Mouse (Mus musculus): Measurements from ENCODE around the gene Kit. TPM values are rescaled to one million over a fixed set of nuclear protein-coding genes. Genes with fewer than 3 reads are reported as not detected.

Gene Kit
- 140 and 178 TPM in 2 replicates for total RNA-seq (2014; fragmentation: Nextera tagmentation)
- total RNA-seq (2017) = 111 and 120 TPM in 2 replicates

DNA sequence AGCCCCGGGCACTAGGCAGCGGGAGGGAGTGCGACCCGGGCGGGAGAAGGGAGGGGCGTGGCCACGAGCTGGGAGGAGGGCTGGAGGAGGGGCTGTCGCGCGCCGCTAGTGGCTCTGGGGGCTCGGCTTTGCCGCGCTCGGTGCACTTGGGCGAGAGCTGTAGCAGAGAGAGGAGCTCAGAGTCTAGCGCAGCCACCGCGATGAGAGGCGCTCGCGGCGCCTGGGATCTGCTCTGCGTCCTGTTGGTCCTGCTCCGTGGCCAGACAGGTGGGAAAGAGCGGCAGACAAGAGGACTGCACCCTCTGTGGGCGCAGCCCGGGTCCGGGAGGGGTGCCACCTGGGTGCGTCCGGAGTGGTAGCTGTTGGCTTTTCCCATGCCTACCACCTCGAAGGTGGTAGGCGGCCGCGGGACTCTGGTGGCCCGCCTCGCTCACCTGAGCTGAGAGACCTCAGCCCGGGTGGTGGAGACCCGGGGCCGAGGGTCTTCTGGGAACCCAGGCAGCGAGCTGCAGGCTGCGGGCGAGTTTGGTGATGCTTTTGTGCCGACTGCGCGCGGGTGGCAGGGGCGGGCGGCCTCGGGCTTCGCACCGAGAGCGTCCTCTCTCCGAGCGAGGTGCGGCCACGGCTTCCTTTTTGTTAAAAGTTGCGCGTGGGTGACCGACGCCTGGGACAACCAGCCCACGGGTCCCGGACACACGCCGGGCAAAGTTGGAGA, at the start of gene Kit:
Gene Kit, plus strand, starts transcription at position 65 of the 715 bp plus-strand sequence.
- peak; percentile 82 for ATAC-seq (replicated peaks; ENCODE audit: poor library complexity, severe bottlenecking)

DNA sequence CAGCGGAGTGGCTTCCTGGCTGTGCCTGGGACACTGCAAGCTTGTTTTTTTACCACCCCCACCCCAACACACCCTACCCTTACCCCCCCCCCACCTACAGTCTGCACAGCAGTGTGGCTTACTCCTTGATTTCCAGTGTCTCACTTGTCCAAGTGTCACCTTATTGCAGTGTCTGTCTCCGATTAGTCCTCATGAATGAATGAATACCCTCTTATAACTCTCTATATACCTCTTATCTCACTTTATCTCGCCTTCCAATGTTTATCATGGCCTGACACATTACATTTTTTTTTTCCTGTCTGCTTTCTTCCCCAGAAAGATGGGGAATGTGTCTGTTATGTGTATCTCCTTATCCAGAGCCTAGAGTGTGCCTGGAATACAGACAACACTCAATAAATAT, 38.6 kb upstream of the Kit start:
- no peak for ATAC-seq (replicated peaks; ENCODE audit: poor library complexity, severe bottlenecking)

DNA sequence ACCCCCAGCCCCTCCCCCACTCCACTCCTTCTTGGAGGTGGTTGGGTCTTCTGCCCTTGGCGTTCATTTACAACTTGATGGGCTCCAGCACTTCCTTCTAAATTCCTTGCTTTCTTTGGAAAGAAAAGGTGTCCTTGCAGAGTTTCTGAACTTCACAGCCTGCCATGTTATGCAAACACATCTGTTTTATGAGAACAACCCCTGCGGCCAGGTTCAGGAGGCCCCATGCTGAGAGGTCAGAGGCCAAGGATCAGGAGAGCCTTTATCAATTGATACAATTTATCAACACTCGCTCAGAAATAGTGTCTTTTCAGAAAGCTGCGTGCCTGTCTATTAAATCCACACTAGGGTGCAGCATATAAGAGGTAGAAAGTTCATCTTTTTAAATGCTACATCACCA, 37.0 kb upstream of the Kit start:
- ATAC-seq (replicated peaks; ENCODE audit: poor library complexity, severe bottlenecking) = no peak

GRCm38 (mm10) chr5:75538458-75538857, 36.3 kb upstream of the Kit start:
- no peak for ATAC-seq (replicated peaks; ENCODE audit: poor library complexity, severe bottlenecking)

DNA sequence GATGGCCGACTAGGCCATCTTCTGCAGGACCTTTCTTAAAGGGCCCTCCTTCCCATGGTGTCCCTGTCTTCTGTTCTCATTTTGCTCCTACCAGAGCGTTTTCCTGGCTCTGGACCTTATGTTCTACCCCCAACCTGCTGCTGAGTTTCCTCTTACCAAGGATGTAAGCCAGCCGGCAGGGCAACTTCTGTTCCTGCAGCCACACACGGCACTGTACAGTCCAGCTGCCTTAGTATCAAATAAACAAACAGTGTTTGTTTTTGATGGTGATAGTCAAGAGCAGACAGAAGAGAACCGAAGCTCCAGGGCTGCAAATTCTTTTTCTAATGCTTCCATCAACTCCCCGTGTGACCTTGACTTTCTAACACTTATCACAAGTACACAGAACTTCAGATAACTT, 35.6 kb upstream of the Kit start:
- ATAC-seq (replicated peaks; ENCODE audit: poor library complexity, severe bottlenecking) = no peak

- no peak for ATAC-seq (replicated peaks; ENCODE audit: poor library complexity, severe bottlenecking)
These were observed 31.0 kb upstream of the Kit start for GRCm38 (mm10) chr5:75543757-75544156.

DNA sequence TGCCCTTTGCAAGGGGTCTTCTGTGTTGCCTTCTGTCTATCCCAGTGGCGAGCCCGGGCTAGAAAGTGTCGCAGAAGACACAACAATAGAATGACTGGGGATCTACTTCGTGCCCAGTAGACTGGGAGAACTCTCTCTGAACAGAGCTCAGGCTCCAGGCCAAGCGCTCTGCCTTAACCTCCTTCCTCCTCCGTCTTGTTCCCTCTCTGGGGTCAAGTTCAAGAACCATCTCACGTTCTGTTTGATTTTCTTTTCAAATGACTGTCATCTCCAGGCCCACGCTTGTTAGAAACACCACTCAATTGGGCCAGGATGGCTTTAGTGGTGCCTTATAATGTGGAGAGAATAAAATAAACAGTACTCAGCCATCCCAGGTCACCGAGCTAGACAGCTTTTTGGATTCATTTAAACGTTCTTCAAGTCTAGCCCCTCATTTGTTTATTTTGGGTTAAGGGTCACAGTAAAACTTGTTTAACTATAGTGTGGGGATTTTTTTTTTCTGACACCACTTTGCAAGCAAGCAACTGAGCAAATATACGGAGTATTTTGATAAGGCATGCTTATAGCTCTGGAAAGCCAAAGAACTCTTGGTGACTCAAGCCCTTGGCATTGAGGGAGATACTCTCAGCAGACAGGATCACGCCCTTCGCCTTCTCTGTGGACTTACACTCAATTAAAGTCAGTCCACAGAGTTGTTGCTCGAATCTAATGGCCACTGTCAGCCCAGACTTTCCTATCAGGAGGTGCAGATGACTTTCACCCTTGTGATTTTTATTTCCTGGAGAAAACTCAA, 30.0 kb upstream of the Kit start:
- no peak for ATAC-seq (replicated peaks; ENCODE audit: poor library complexity, severe bottlenecking)

DNA sequence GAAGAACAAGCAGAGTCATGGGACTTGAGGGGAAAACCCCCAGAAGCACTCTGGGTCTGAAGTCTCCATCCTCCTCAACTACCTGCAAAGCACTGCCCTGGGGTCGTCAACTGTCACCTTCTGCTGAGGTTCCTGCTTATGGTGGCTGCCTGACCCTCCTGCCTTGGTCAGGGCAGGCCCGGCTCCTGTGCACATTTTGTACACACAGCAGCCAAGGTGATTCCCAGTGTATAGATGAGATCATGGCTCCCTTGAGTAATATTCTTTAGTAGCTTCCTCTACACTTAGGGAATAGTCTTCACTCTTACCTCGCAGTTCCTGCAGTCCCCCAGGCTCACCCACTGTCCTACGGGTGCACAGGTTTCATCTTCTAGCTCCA, 29.5 kb upstream of the Kit start:
- ATAC-seq (replicated peaks; ENCODE audit: poor library complexity, severe bottlenecking) = no peak

- no peak for ATAC-seq (replicated peaks; ENCODE audit: poor library complexity, severe bottlenecking)
These were observed 21.7 kb upstream of the Kit start for GRCm38 (mm10) chr5:75553021-75553420.

- no peak for ATAC-seq (replicated peaks; ENCODE audit: poor library complexity, severe bottlenecking)
These were observed 17.1 kb upstream of the Kit start for GRCm38 (mm10) chr5:75557636-75558035.

- no peak for ATAC-seq (replicated peaks; ENCODE audit: poor library complexity, severe bottlenecking)
These were observed 15.4 kb upstream of the Kit start for GRCm38 (mm10) chr5:75559291-75559690.

GRCm38 (mm10) chr5:75561231-75561630, 13.5 kb upstream of the Kit start:
- no peak for ATAC-seq (replicated peaks; ENCODE audit: poor library complexity, severe bottlenecking)

GRCm38 (mm10) chr5:75574151-75574851, 415 bp upstream of the Kit start:
- ATAC-seq (replicated peaks; ENCODE audit: poor library complexity, severe bottlenecking) = peak; percentile 1; the same call in 1 of the 2 replicates

- ATAC-seq (replicated peaks; ENCODE audit: poor library complexity, severe bottlenecking) = peak; percentile 52
These were observed 1.1 kb downstream of the Kit start for GRCm38 (mm10) chr5:75575567-75576515.

GRCm38 (mm10) chr5:75576741-75577140, 2.0 kb downstream of the Kit start:
- ATAC-seq (replicated peaks; ENCODE audit: poor library complexity, severe bottlenecking) = no peak

DNA sequence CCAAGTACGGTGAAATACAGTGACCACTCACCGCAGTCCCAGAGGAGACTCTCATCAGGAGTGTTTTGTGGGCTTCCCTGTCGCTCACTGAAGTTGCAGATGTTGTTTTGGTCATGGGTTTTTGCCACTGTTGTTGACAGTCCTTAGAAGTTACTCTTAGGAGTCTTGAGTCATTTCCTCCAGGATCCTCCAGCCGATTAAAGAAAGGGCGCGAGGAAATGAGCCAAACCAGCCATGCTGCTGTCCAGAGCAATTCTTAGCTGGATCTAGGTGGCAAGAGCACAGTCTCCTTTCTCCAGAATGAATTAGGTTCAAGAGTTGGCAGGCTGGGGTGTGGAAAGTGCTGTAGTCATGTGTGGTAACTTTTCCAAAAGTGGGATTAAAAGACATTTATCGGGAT, 3.4 kb downstream of the Kit start:
- 0 out of 2 replicates have a peak, but pooled peaks have one; percentile 5 for ATAC-seq (replicated peaks; ENCODE audit: poor library complexity, severe bottlenecking)

- ATAC-seq (replicated peaks; ENCODE audit: poor library complexity, severe bottlenecking) = no peak
These were observed 4.5 kb downstream of the Kit start for GRCm38 (mm10) chr5:75579244-75579643.

DNA sequence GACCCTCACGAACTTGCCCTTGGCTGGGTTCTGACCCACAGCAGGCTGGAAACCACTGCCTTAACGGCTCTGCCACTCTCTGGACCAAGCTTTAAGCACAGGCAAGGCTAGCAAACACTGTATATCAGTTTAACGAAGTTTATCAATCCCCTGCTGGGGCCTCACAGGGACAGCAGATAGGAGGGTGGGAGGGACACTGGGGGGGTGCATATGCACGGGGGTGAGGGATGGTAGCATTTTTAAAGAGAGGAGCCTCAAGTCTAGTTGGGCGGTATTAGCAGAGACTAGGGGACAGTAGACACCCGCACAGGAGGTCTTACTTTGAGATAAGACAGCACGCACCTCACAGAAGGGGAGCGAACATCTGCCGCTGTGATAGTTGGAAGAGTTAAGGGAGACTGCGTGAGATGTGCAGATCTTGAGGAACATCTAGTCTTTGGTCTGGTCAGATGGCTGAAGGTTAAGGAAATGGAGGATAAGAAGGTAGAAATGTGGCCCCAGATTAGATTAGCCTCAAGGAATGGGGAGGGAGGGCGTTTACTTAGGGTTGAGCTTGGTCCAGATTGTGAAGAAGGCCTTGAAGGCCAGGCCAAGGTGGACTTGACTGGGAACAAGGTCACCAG, 5.0 kb downstream of the Kit start:
- no peak for ATAC-seq (replicated peaks; ENCODE audit: poor library complexity, severe bottlenecking)

GRCm38 (mm10) chr5:75581926-75582325, 7.2 kb downstream of the Kit start:
- no peak for ATAC-seq (replicated peaks; ENCODE audit: poor library complexity, severe bottlenecking)

- no peak for ATAC-seq (replicated peaks; ENCODE audit: poor library complexity, severe bottlenecking)
These were observed 13.1 kb downstream of the Kit start for GRCm38 (mm10) chr5:75587781-75588180.
